Mouse (Mus musculus) left cerebral cortex, postnatal 36 days (tissue): ENCODE data around the gene Defb25. TPM values are rescaled to one million over a fixed set of nuclear protein-coding genes. Genes with fewer than 3 reads are reported as not detected.

Source experiments
- DNase-seq, 2 experiments: peaks; one replicate each; pipeline ENCODE4 v3.0.0; 2021 to 2022; ENCODE audit warnings: low spot score in 2 of 2, mixed read lengths in 1 of 2
- intact Hi-C: fragments of 180-260 bp; cut with DNase I; formaldehyde crosslinking; loops from one replicate; pipeline ENCODE4 v1.15.1; 2025
- total RNA-seq, 2 experiments: library from RNA; stranded (reverse); gene quantifications; 2 replicates each; pipeline ENCODE4 v1.2.3; 2021

The Defb25 gene
- total RNA-seq, 2 experiments from 2014 or later: not detected

- intact Hi-C loops: no loop called here
- DNase-seq: no peak
Observed at GRCm38 (mm10) chr2:152586926-152587560, 35.8 kb downstream of the Defb25 start.

- intact Hi-C loops: no loop called here
- DNase-seq: no peak
Observed at GRCm38 (mm10) chr2:152580612-152581011, 42.2 kb downstream of the Defb25 start.

GRCm38 (mm10) chr2:152580107-152580506 lies 42.7 kb downstream of the Defb25 start, which contains the start of gene Defb19:
Gene Defb19, minus strand, starts transcription at chr2:152580312.
- DNase-seq: no peak
- intact Hi-C loops: no loop called here

- no peak for DNase-seq
- intact Hi-C loops: no loop called here
Observed at GRCm38 (mm10) chr2:152573484-152573883, 49.4 kb downstream of the Defb25 start.

Other genes starting within 250 kb of the Defb25 start
- gene Nrsn2, start 246.4 kb downstream of the Defb25 start, total RNA-seq: 10 to 100 TPM; 66.2 to 81.9 TPM
- gene Sox12, start 225.0 kb downstream of the Defb25 start, total RNA-seq: 10 to 100 TPM; 14.7 to 15.6 TPM
- gene Zcchc3, start 208.0 kb downstream of the Defb25 start, total RNA-seq: 10 to 100 TPM in 1 of 2 experiments, 1 to 10 TPM in 1; 9.5 to 11.3 TPM
- 1 to 10 TPM; 2.1 to 3.6 TPM for gene 6820408C15Rik, start 207.5 kb downstream of the Defb25 start, total RNA-seq
- gene Defb23, start 158.4 kb downstream of the Defb25 start, total RNA-seq: not detected
- not detected for gene Defb20, start 146.0 kb downstream of the Defb25 start, total RNA-seq
- not detected for gene Defb22, start 132.9 kb downstream of the Defb25 start, total RNA-seq
- not detected for gene Defb26, start 111.4 kb downstream of the Defb25 start, total RNA-seq
- gene Defb28, start 104.8 kb downstream of the Defb25 start, total RNA-seq: not detected
- not detected for gene Defb29, start 83.0 kb downstream of the Defb25 start, total RNA-seq
- not detected for gene Gm17416, start 53.7 kb downstream of the Defb25 start, total RNA-seq
- gene Defb21, start 50.3 kb downstream of the Defb25 start, total RNA-seq: not detected
- gene Defb19, start 42.7 kb downstream of the Defb25 start, total RNA-seq: not detected
- gene Defb45, start 23.7 kb downstream of the Defb25 start, total RNA-seq: not detected
- gene Defb36, start 18.7 kb downstream of the Defb25 start, total RNA-seq: not detected
- gene Rem1, start 3.9 kb upstream of the Defb25 start, total RNA-seq: 1 to 10 TPM in 1 of 2 experiments, under 1 TPM in 1; 0.86 to 1.4 TPM
- gene H13, start 46.4 kb upstream of the Defb25 start, total RNA-seq: 10 to 100 TPM; 72.2 to 75.4 TPM
- 10 to 100 TPM; 17.0 to 18.9 TPM for gene Mcts2, start 64.0 kb upstream of the Defb25 start, total RNA-seq
- 10 to 100 TPM; 22.9 to 23.9 TPM for gene Id1, start 113.2 kb upstream of the Defb25 start, total RNA-seq
- 1 to 10 TPM; 1.7 to 1.8 TPM for gene Cox4i2, start 131.1 kb upstream of the Defb25 start, total RNA-seq
- 100 to 1,000 TPM; 128 to 133 TPM for gene Bcl2l1, start 208.7 kb upstream of the Defb25 start, total RNA-seq
- gene Tpx2, start 224.9 kb upstream of the Defb25 start, total RNA-seq: 1 to 10 TPM; 3.2 to 3.6 TPM